Mouse (Mus musculus) retina, postnatal 7 days (tissue): ENCODE data around the gene Pex7.

Experiments used
- DNase-seq: peaks from one replicate; pipeline ENCODE4 v3.0.0-alpha.2; 2012; ENCODE audit warnings: low read depth, low spot score

Gene Pex7

DNA sequence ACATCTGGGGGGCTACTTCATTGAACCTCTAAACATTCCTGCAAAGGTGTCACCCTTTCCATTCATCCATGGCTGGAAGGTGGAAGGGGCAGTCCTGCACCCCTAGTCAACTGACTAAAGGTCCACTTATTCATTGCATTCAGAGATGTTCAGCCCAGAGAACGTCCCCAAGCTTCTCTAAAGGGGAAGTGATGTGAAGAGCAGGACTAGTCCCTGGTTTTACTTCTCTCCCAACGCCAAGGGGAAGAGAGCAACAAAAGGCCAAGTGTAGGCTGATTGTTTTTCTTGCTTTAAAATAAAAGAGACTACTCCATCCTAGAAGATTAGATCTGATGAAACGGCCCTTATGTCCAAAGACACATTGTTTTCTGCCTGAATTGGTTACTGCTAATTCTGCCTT lies 27.1 kb downstream of the Pex7 start:
- DNase-seq = no peak

DNA sequence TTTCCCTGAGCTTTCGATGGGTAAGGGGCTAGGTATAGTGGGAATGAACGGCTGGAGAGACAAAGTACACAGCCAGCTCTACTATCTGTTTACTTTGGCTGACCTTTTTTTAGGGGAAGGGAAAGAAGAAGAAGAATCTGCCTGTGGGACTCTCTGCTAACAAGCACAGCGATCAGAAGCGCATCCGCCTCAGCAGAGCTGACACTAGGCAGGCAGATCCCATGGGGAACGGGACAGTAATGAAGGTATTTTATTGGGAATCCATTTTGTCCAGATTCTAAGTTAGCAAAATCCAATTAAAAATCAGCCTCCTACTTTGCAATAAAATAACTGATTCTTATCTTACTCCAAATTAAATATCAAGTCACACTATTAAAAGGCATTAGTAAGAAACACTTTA lies 28.3 kb downstream of the Pex7 start:
- no peak for DNase-seq

DNA sequence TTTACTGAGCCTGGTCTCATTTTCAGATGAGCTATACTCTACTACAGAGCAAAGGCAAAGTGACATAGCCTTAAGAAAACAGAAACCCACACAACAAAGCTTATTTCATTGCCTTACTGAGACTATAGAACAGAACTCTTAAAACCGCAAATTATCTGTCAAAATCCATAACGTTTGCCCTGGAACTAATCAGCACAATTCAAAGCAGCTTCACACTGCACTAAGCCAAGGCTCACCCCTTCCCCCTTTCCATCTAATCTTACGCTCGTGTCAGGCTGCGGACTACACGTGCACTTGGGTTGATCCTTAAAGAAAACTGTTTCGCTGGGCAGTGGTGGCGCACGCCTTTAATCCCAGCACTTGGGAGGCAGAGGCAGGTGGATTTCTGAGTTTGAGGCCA lies 29.8 kb downstream of the Pex7 start:
- no peak for DNase-seq

GRCm38 (mm10) chr10:19877257-19877656 lies 30.2 kb downstream of the Pex7 start:
- no peak for DNase-seq

DNA sequence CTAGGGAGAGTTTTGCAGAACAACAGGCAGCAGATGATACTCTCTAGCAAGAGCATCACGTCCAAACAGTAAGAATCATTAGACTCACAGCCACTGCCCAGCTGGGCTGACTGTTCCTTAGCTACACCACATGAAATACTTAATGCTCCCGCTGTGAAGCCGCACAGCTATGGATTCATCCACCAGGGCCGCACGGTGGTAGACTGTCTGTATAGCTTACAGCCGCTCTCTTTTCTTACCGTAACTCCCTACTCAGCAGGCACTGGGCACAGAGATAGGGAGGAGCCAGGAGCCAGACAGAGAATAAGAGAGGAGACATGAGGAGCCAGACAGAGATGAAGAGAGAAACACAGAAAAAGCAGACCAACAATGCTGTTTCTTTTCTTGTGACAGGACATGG lies 30.8 kb downstream of the Pex7 start:
- DNase-seq = no peak

DNA sequence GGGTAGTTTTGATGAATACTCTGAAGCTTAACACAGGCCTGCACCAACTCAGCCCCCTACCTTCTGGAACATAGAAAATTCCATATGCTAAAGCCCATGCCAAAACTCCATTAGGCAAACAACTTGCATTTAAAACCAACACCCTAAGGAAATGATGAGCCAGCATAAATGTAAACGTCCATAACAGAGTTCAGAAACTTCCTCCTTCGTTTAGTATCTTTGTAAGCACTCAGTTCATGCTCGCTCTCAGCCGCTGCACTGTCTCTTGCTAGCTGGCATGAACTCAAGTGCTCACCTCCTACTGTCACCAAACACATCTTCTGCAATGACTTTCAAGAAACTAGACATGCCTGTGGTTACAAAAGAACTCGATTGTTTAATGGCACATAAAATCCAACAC lies 32.1 kb downstream of the Pex7 start:
- DNase-seq = no peak

- no peak for DNase-seq
These were observed 51.7 kb downstream of the Pex7 start for GRCm38 (mm10) chr10:19855597-19856306.

DNA sequence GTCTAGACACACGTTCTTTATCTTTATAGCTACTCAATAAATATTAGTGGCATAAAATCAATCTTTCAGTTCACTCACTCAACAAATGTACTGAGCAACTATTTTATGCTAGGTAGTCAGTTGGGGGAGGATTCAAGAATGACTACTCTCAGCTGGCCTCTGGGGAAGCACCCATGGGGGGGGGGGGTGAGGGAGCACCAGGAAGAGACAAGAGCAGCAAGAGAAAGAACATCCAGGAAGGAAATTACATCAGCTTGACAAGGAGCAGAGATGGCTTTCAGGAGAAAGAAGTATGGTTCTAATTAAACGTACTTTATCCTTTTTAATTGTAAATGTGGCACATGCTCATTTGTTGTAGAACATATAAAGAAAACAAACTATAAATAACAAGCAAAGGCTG lies 53.9 kb downstream of the Pex7 start:
- DNase-seq = no peak

GRCm38 (mm10) chr10:19852776-19853175 lies 54.7 kb downstream of the Pex7 start:
- DNase-seq = no peak

DNA sequence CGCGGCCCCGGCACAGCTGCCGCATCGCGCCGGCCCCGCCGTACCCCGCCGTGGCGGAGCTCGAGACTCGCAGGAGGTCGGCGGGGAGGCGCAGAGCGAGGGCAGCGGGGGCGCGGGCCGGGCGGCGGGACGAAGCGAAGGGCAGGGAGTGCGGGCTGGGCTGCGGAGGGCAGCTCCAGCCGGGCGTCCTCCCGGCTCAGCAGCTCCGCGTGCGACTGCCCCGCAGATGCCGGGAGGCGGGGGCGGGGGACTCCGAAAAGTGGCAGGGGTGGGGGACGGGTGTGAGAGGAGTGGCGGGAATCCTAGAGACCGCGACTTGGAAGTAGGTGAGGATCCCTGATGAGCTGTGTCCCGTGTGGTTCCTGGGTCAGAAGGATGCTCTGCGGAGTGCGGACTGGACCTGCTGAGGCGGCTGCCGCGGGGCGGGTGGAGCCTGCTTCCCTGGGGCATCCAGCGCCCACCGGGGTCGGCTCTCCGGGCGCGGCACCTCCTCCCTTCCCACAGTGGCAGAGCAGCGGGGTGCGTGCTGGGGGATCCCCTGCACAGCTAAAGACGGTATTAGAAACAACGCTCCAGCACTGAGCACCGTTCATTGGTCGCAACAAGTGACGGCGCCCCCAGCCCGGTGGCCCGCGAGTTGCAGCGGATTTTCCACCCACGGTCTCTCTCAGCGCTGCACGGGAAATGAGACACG lies 56.3 kb downstream of the Pex7 start, which contains the start of gene Slc35d3:
Gene Slc35d3, minus strand, starts transcription at position 462 of the 694 bp plus-strand sequence.
- no peak for DNase-seq

GRCm38 (mm10) chr10:19850544-19850997 lies 56.9 kb downstream of the Pex7 start:
- no peak for DNase-seq

- no peak for DNase-seq
These were observed 57.6 kb downstream of the Pex7 start for GRCm38 (mm10) chr10:19849771-19850365.

DNA sequence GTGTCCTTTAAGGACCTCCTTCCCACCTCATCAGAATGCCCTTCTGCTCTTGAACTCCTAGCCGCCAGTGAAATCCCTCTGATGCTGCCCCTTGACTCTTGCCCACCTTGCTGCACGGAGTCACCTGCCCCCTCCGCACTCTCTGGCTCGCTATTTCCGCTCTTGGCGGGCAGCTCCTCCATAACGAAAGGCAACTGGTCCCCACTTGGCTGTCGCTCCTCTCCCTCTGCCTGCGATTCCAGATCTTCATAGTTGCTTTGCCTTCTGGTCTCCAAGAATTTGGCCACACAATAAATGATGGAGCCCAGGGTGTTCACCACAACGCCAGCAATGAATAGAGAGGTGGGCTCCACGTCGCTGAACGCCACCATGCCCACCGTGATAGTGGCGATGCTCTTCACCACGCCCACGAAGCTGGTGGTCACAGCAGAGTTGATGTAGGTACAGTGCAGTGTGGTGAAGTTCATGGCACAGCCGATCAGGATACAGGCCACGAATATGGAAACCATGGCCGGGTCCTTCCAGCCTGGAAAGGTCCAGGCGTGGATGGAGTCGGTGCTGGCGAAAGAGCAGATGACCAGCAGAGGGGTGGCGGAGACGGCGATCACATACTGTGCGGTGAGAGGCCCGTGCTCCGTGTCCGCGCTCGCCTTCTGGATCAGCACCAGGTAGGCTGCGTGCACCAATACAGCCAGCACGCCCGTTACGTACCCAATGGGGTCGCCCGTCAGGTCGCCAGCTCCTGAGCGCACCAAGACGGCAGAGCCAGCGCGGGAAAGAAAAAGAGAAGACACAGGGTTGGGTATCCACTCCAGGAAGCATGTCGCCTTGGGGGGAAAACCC lies 58.3 kb downstream of the Pex7 start:
- no peak for DNase-seq

DNA sequence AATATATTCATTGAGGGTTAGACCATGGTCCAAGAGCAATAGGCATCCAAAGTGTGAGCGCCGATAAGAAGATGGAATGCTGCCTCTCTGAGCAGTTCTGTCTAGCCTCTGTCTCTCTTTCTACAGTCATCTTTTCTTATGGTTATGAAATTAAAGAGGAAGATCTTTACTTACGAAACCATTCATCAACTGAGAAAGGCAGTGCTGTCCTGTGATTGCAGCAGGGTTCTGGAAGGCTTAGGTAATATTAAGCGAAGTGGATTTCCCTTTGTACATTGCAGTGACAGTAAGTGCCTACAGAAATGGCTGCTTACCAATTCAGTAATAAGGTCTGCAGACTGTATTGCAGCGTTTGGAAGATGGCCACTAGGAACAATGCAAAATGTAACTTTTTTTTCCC lies 67.7 kb downstream of the Pex7 start:
- DNase-seq = no peak

GRCm38 (mm10) chr10:19835887-19836710 lies 71.4 kb downstream of the Pex7 start:
- no peak for DNase-seq

GRCm38 (mm10) chr10:19834222-19834621 lies 73.3 kb downstream of the Pex7 start:
- DNase-seq = no peak

DNA sequence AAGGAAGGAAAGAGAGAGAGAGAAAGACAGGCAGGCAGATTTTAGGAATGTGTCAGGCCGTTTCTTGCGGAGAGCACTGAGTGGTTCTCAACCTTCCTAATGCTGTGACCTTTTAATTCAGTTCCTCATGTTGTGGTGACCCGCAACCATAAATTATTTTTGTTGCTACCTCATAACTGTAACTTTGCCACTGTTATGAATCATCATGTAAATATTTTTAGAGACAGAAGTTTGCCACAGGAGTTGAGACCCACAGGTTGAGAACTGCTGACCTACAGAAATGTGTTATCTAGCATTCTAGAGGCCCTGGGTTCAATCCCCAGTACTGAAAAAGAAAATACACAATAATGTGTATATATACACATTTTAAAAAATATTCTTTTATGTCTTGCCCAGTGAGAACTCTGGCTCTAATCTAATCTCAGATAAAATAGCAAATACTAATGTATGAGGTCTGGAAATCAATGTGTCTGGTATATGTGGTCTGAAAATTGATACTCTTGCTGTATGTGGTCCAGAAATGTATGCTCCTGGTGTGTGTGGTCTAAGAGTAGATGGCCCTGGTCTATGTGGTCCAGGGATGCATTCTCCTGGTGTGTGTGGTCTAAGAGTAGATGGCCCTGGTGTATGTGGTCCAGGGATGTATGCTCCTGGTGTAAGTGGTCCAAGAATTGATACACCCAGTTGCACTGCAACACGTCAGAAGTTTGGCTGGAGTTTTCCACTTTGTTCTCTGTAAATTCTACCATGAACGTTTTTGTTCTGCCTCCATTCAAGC lies 76.2 kb downstream of the Pex7 start:
- no peak for DNase-seq

GRCm38 (mm10) chr10:19820986-19821385 lies 86.5 kb downstream of the Pex7 start:
- no peak for DNase-seq

DNA sequence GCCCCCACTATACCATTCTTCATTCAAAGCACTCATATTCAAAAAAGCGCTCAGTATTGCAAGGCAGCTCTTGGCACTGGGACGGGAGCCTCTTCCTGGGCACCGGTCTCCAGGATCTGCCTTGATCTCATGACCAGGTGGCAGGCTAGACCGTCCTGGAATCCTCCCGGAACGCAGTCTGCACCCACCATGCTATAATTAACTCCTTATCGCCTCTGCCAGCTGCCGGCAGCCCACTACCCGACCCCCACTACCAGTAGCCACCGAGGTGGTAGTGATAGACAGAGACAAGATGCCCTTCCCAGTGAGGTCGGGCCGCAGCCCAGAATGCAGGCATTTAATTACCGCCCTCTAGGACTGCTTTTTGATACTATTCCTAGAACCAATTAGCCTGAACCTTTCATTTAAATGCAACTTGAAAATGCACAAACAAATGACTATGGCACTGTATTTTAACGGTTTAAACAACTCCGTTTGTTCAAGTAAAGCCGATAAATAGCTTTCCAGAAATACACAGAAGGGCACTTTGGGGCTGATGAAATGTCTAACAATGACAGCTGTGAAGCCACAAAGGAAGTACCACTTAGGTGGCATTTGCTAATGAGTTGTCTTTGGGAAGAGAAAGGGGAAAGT lies 88.7 kb downstream of the Pex7 start:
- DNase-seq = no peak

GRCm38 (mm10) chr10:19815371-19815770 lies 92.1 kb downstream of the Pex7 start:
- no peak for DNase-seq
